Mouse (Mus musculus) CH12.LX (cell line): Measurements from ENCODE around the gene Dppa2. TPM values are rescaled to one million over a fixed set of nuclear protein-coding genes. Genes with fewer than 3 reads are reported as not detected.

Experiments
- DNase-seq: peaks from one replicate; pipeline ENCODE4 v3.0.0-alpha.2; 2013; ENCODE audit errors: extremely low read depth
- H3K27ac ChIP-seq: 2 replicates; pipeline ENCODE4 v1.5.1; 2012; ENCODE audit warnings: low read depth, mild to moderate bottlenecking, control low read depth, moderate library complexity; ENCODE audit not compliant: insufficient read depth
- H3K27me3 ChIP-seq: replicated peaks from 2 replicates; pipeline ENCODE3; 2012; ENCODE audit warnings: inconsistent platforms
- H3K36me3 ChIP-seq, 2 experiments: replicated peaks in 1 of 2; 2 replicates each; pipeline versions ENCODE3 to v1.6.1; 2012; ENCODE audit warnings: inconsistent platforms in 1 of 2, low read length in 1 of 2, mild to moderate bottlenecking in 1 of 2, mixed read lengths in 1 of 2, moderate library complexity in 1 of 2; ENCODE audit not compliant: control insufficient read depth in 1 of 2, insufficient read depth in 1 of 2
- H3K4me1 ChIP-seq, 2 experiments: 2 replicates each; pipeline ENCODE4 v1.6.1; 2012; ENCODE audit warnings: inconsistent platforms in 1 of 2, moderate library complexity in 1 of 2; ENCODE audit not compliant: insufficient read depth in 2 of 2, control insufficient read depth in 1 of 2
- H3K4me2 ChIP-seq: 2 replicates; pipeline ENCODE4 v1.6.1; 2012; ENCODE audit warnings: low read depth, mild to moderate bottlenecking, control low read depth; ENCODE audit not compliant: poor library complexity, insufficient read depth, severe bottlenecking
- H3K4me3 ChIP-seq, 3 experiments: fragments of 150-350 bp in 1 of 3; sonication (generic) in 1 of 3; replicated peaks in 1 of 3; 2 replicates each; pipeline versions ENCODE3 to v1.5.1; 2011 to 2012; ENCODE audit warnings: low read depth in 2 of 3, low read length in 2 of 3, mild to moderate bottlenecking in 2 of 3, moderate library complexity in 2 of 3, control low read depth in 1 of 3, improper control_type of control experiment in 1 of 3, inconsistent platforms in 1 of 3, mixed read lengths in 1 of 3; ENCODE audit not compliant: poor library complexity in 1 of 3
- H3K79me2 ChIP-seq: replicated peaks from 2 replicates; pipeline ENCODE4 v1.6.1; 2012; ENCODE audit warnings: mild to moderate bottlenecking, moderate library complexity; ENCODE audit not compliant: control insufficient read depth, poor library complexity, insufficient read depth, severe bottlenecking; ENCODE audit errors: extremely low read depth
- H3K9ac ChIP-seq: 2 replicates; pipeline ENCODE4 v1.6.1; 2012; ENCODE audit warnings: low read depth, mild to moderate bottlenecking, control low read depth, moderate library complexity; ENCODE audit not compliant: insufficient read depth
- H3K9me3 ChIP-seq: replicated peaks from 2 replicates; pipeline ENCODE3; 2012; ENCODE audit warnings: low read length, inconsistent platforms, mixed read lengths
- BHLHE40 ChIP-seq: IDR thresholded peaks from 2 replicates; pipeline ENCODE4 v1.6.1; 2011; ENCODE audit warnings: mild to moderate bottlenecking, low read depth, low read length, improper control_type of control experiment
- CHD1 ChIP-seq: IDR thresholded peaks from 2 replicates; pipeline ENCODE4 v1.6.1; 2012; ENCODE audit warnings: low read depth, low read length, improper control_type of control experiment, inconsistent platforms
- CHD2 ChIP-seq: IDR thresholded peaks from 2 replicates; pipeline ENCODE4 v1.6.1; 2011; ENCODE audit warnings: low read length, improper control_type of control experiment
- CTCF ChIP-seq, 2 experiments: IDR thresholded peaks in 1 of 2; conservative IDR thresholded peaks in 1 of 2; 2 replicates each; pipeline ENCODE4 v1.5.1; 2011 to 2012; ENCODE audit warnings: low read depth in 2 of 2, low read length in 2 of 2, improper control_type of control experiment in 1 of 2, inconsistent platforms in 1 of 2, mild to moderate bottlenecking in 1 of 2, moderate library complexity in 1 of 2
- E2F4 ChIP-seq: IDR thresholded peaks from 2 replicates; pipeline ENCODE4 v1.6.1; 2011; ENCODE audit warnings: low read depth, low read length, improper control_type of control experiment; ENCODE audit not compliant: insufficient replicate concordance
- EP300 ChIP-seq: IDR thresholded peaks from 2 replicates; pipeline ENCODE4 v1.6.1; 2011; ENCODE audit warnings: low read length, improper control_type of control experiment
- ETS1 ChIP-seq: conservative IDR thresholded peaks from 2 replicates; pipeline ENCODE4 v1.6.1; 2012; ENCODE audit warnings: low read depth, mild to moderate bottlenecking, inconsistent platforms, low read length, improper control_type of control experiment, moderate library complexity
- GABPA ChIP-seq: IDR thresholded peaks from 2 replicates; pipeline ENCODE4 v1.6.1; 2012; ENCODE audit warnings: low read depth, low read length, improper control_type of control experiment, inconsistent platforms; ENCODE audit not compliant: insufficient replicate concordance
- IRF4 ChIP-seq: IDR thresholded peaks from 2 replicates; pipeline ENCODE4 v1.6.1; 2014; ENCODE audit warnings: low read depth, mild to moderate bottlenecking, inconsistent platforms, low read length, improper control_type of control experiment
- JUN ChIP-seq: IDR thresholded peaks from 2 replicates; pipeline ENCODE4 v1.6.1; 2011; ENCODE audit warnings: low read depth, mild to moderate bottlenecking, low read length, improper control_type of control experiment, moderate library complexity; ENCODE audit not compliant: insufficient read depth
- JUND ChIP-seq: conservative IDR thresholded peaks from 2 replicates; pipeline ENCODE4 v1.6.1; 2011; ENCODE audit warnings: low read depth, low read length, improper control_type of control experiment
- KAT2A ChIP-seq: IDR thresholded peaks from 2 replicates; pipeline ENCODE4 v1.6.1; 2012; ENCODE audit warnings: low read length, improper control_type of control experiment, inconsistent platforms; ENCODE audit not compliant: insufficient replicate concordance
- MAFK ChIP-seq: IDR thresholded peaks from 2 replicates; pipeline ENCODE4 v1.6.1; 2011; ENCODE audit warnings: low read length, improper control_type of control experiment; ENCODE audit not compliant: insufficient replicate concordance
- MAX ChIP-seq: IDR thresholded peaks from 2 replicates; pipeline ENCODE4 v1.6.1; 2011; ENCODE audit warnings: low read length, improper control_type of control experiment
- MAZ ChIP-seq: IDR thresholded peaks from 2 replicates; pipeline ENCODE4 v1.6.1; 2012; ENCODE audit warnings: low read depth, mild to moderate bottlenecking, inconsistent platforms, low read length, improper control_type of control experiment, moderate library complexity
- MEF2A ChIP-seq: IDR thresholded peaks from 2 replicates; pipeline ENCODE4 v1.6.1; 2014; ENCODE audit warnings: low read depth, mild to moderate bottlenecking, inconsistent platforms, low read length, improper control_type of control experiment, borderline replicate concordance
- NRF1 ChIP-seq: IDR thresholded peaks from 2 replicates; pipeline ENCODE4 v1.6.1; 2014; ENCODE audit warnings: low read depth, mild to moderate bottlenecking, inconsistent platforms, low read length, improper control_type of control experiment, moderate library complexity
- PAX5 ChIP-seq: IDR thresholded peaks from 2 replicates; pipeline ENCODE4 v1.6.1; 2012; ENCODE audit warnings: low read length, inconsistent platforms, mixed read lengths
- POLR2A ChIP-seq: IDR thresholded peaks from 2 replicates; pipeline ENCODE4 v1.6.1; 2011; ENCODE audit warnings: low read depth, mild to moderate bottlenecking, improper control_type of control experiment, low read length
- RAD21 ChIP-seq: IDR thresholded peaks from 2 replicates; pipeline ENCODE4 v1.6.1; 2011; ENCODE audit warnings: low read depth, mild to moderate bottlenecking, low read length, improper control_type of control experiment, moderate library complexity
- TBP ChIP-seq: conservative IDR thresholded peaks from 2 replicates; pipeline ENCODE4 v1.6.1; 2011; ENCODE audit warnings: low read depth, low read length, improper control_type of control experiment
- UBTF ChIP-seq: IDR thresholded peaks from 2 replicates; pipeline ENCODE4 v1.6.1; 2012; ENCODE audit warnings: low read depth, mild to moderate bottlenecking, inconsistent platforms, low read length, improper control_type of control experiment, moderate library complexity
- ZNF384 ChIP-seq: IDR thresholded peaks from 2 replicates; pipeline ENCODE4 v1.6.1; 2012; ENCODE audit warnings: low read depth, low read length, improper control_type of control experiment, inconsistent platforms
- dilution Hi-C: fragments of 300-500 bp; cut with MboI; formaldehyde crosslinking; loops from 2 replicates; pipeline ENCODE4 v1.14.3; 2020; ENCODE audit warnings: low sequenced_read_pairs; ENCODE audit not compliant: extremely low pct_unique_long_range_greater_than_20kb, extremely low pct_ligation_motif_present
- in situ Hi-C: fragments of 300-500 bp; cut with MboI; formaldehyde crosslinking; loops from 3 replicates; pipeline ENCODE4 v1.14.3; 2019; ENCODE audit warnings: low sequenced_read_pairs, low pct_ligation_motif_present, low pct_unique_long_range_greater_than_20kb, mixed read lengths
- polyA plus RNA-seq: library from polyadenylated mRNA; unstranded; fragments of >175 nt; gene quantifications from 2 replicates; pipeline ENCODE4 v1.2.1, GENCODE M21; 2012; ENCODE audit warnings: low read depth; ENCODE audit not compliant: insufficient read length
- total RNA-seq, 2 experiments: library from RNA; depleted of rRNA; stranded (reverse); fragments of 300-350 nt in 1 of 2; fragments of >200 nt in 1 of 2; gene quantifications; 2 replicates each; pipeline ENCODE4 v1.2.3; 2012 to 2014

Dppa2 gene
- total and polyA plus RNA-seq, 3 experiments, result 0.13 TPM; not detected in 2

- in situ Hi-C loops, result no loop called here
- no peaks in the 10 kb centered on the region for H3K79me2 ChIP-seq
- no peak overlapping the region for H3K4me2 ChIP-seq
- H3K9me3 ChIP-seq, result peaks cover 67% of the 10 kb centered on the region
- no peak overlapping the region for H3K27ac ChIP-seq
- H3K4me1 ChIP-seq, result no peaks in the 10 kb centered on the region
- no peak for DNase-seq
- TF ChIP-seq CHD2 (no peak), PAX5 (no peak), TBP (no peak), MAFK (no peak), CTCF (conservative IDR thresholded peaks at IDR 0.05 in 1 of 2, IDR thresholded peaks at IDR 0.05 in 1 of 2; ENCODE audit: low read depth in 2 of 2, low read length in 2 of 2) (no peak), CHD1 (no peak), GABPA (no peak), BHLHE40 (no peak), JUN (no peak), MAZ (no peak), E2F4 (no peak), ZNF384 (no peak), NRF1 (no peak), ETS1 (no peak), MAX (no peak), KAT2A (no peak)
- TF ChIP-seq, all 38 proteins: peak for 0
- no peaks in the 10 kb centered on the region for H3K27me3 ChIP-seq
- no peaks in the 10 kb centered on the region for H3K36me3 ChIP-seq
- H3K9ac ChIP-seq, result no peak overlapping the region
- no peak overlapping the region for H3K4me3 ChIP-seq
- dilution Hi-C loops, result no loop called here
Measured at GRCm38 (mm10) chr16:48259519-48259918, 44.2 kb upstream of the Dppa2 start.

- in situ Hi-C loops (no loop called here), dilution Hi-C loops (no loop called here)
Measured at GRCm38 (mm10) chr16:48262901-48263300, 40.8 kb upstream of the Dppa2 start.

More at GRCm38 (mm10) chr16:48262901-48263300, 40.8 kb upstream of the Dppa2 start:
- no peak overlapping the region for H3K9ac ChIP-seq
- no peaks in the 10 kb centered on the region for H3K27me3 ChIP-seq
- TF ChIP-seq EP300 (no peak), MEF2A (no peak), UBTF (no peak), NRF1 (no peak), POLR2A (no peak), JUN (no peak), ETS1 (no peak), MAX (no peak), RAD21 (no peak), IRF4 (no peak), JUND (no peak), GABPA (no peak)
- no peak overlapping the region for H3K4me2 ChIP-seq
- H3K4me3 ChIP-seq, result no peak overlapping the region
- H3K36me3 ChIP-seq, result no peaks in the 10 kb centered on the region
- no peaks in the 10 kb centered on the region for H3K4me1 ChIP-seq
- no peaks in the 10 kb centered on the region for H3K79me2 ChIP-seq
- peaks cover 69% of the 10 kb centered on the region for H3K9me3 ChIP-seq
- DNase-seq, result no peak
- H3K27ac ChIP-seq, result no peak overlapping the region
